33 mouse cellular contexts compared by ENCODE assay signal in genomic region chr2:25842161-25842560, GRCm38 (mm10). TPM values are rescaled to one million over a fixed set of nuclear protein-coding genes. Genes with fewer than 3 reads are reported as not detected.
A peak's percentile ranks its signal among the peaks of the same experiment; 100 is the strongest.
DNase-seq lines count a peak whose midpoint lies in the region; ATAC-seq and TF ChIP-seq lines count a peak whose summit lies in the region.
"Had no signal": no experiment of that assay in that cellular context is flagged by ENCODE, and none has a peak within 500 bp of the region (broad histone marks: within the 10 kb centered on the region; RNA-seq: fewer than 3 reads in every experiment).

No protein-coding gene starts in this region.

- TF ChIP-seq CTCF in forebrain, postnatal 0 days (IDR thresholded peaks at IDR 0.05; ENCODE audit: low read depth), result no peak

- H3K4me3 ChIP-seq in forebrain, embryonic 15.5 days, result no peak overlapping the region
- H3K4me3 ChIP-seq in forebrain, postnatal 0 days (ENCODE audit: low read depth, low read length), result no peak overlapping the region
- no peak overlapping the region for H3K4me3 ChIP-seq in myocyte
- H3K4me3 ChIP-seq in hindbrain, embryonic 14.5 days (replicated peaks; ENCODE audit: low read length), result no peak overlapping the region
- H3K4me3 ChIP-seq in hindbrain, embryonic 10.5 days, result no peak overlapping the region
- H3K4me3 ChIP-seq: heart, embryonic 13.5 days; hindbrain, embryonic 12.5 days; kidney, embryonic 15.5 days; limb, embryonic 15.5 days; neural tube, embryonic 13.5 days had no signal

- no peaks in the 10 kb centered on the region for H3K9me3 ChIP-seq in forebrain, embryonic 15.5 days
- no peaks in the 10 kb centered on the region for H3K9me3 ChIP-seq in forebrain, postnatal 0 days (ENCODE audit: low read length)
- H3K9me3 ChIP-seq in hindbrain, embryonic 14.5 days (ENCODE audit: control insufficient read depth, low read length), result no peaks in the 10 kb centered on the region
- no peaks in the 10 kb centered on the region for H3K9me3 ChIP-seq in hindbrain, embryonic 10.5 days
- H3K9me3 ChIP-seq: heart, embryonic 13.5 days; hindbrain, embryonic 12.5 days; kidney, embryonic 15.5 days; limb, embryonic 15.5 days; neural tube, embryonic 13.5 days had no signal

- intact Hi-C loops in left cerebral cortex, postnatal 36 days (cut with DNase I), result loop anchor here (5.0 kb wide), 1 partner anchor 135 kb away; the partner anchor contains the start of gene Bmyc

- peaks cover 12% of the 10 kb centered on the region for H3K4me1 ChIP-seq in forebrain, embryonic 15.5 days
- H3K4me1 ChIP-seq in forebrain, postnatal 0 days (ENCODE audit: insufficient read depth), result no peaks in the 10 kb centered on the region
- no peaks in the 10 kb centered on the region for H3K4me1 ChIP-seq in hindbrain, embryonic 14.5 days (replicated peaks; ENCODE audit: control insufficient read depth, insufficient read depth, low read length)
- no peaks in the 10 kb centered on the region; the same call in 1 of the 2 replicates for H3K4me1 ChIP-seq in hindbrain, embryonic 10.5 days (replicated peaks)
- H3K4me1 ChIP-seq: heart, embryonic 13.5 days; hindbrain, embryonic 12.5 days; neural tube, embryonic 13.5 days had no signal

- WGBS in forebrain, embryonic 15.5 days, result 86% methylated on average over 4 of the region's 4 CpGs
- WGBS in forebrain, postnatal 0 days, result 67% methylated on average over 4 of the region's 4 CpGs
- WGBS in hindbrain, embryonic 14.5 days, result 71% methylated on average over 4 of the region's 4 CpGs
- 71% methylated on average over 4 of the region's 4 CpGs for WGBS in hindbrain, embryonic 10.5 days

- no peak overlapping the region for H3K4me2 ChIP-seq in forebrain, embryonic 15.5 days (replicated peaks)
- no peak overlapping the region for H3K4me2 ChIP-seq in forebrain, postnatal 0 days (ENCODE audit: low read depth)
- H3K4me2 ChIP-seq in myocyte (ENCODE audit: low read depth), result no peak overlapping the region
- no peak overlapping the region for H3K4me2 ChIP-seq in hindbrain, embryonic 14.5 days (replicated peaks)
- H3K4me2 ChIP-seq: heart, embryonic 13.5 days; hindbrain, embryonic 12.5 days; kidney, embryonic 15.5 days; limb, embryonic 15.5 days; lung, embryonic 14.5 days; neural tube, embryonic 13.5 days had no signal

- TF ChIP-seq POLR2A in myocyte (IDR thresholded peaks at IDR 0.05; ENCODE audit: insufficient read length, low read depth), result no peak

- H3ac ChIP-seq in myocyte (ENCODE audit: control insufficient read depth, insufficient read length), result no peak overlapping the region

- no peaks in the 10 kb centered on the region for H3K27me3 ChIP-seq in forebrain, embryonic 15.5 days
- H3K27me3 ChIP-seq in forebrain, postnatal 0 days (ENCODE audit: insufficient read depth, low read length), result no peaks in the 10 kb centered on the region
- peaks cover 10% of the 10 kb centered on the region for H3K27me3 ChIP-seq in myocyte (ENCODE audit: control insufficient read depth, insufficient read depth, insufficient read length)
- no peaks in the 10 kb centered on the region for H3K27me3 ChIP-seq in hindbrain, embryonic 14.5 days (ENCODE audit: control insufficient read depth, insufficient read depth, low read length)
- no peaks in the 10 kb centered on the region for H3K27me3 ChIP-seq in hindbrain, embryonic 10.5 days (ENCODE audit: insufficient read depth, poor library complexity, severe bottlenecking)
- H3K27me3 ChIP-seq: hindbrain, embryonic 12.5 days; kidney, embryonic 15.5 days; neural tube, embryonic 13.5 days had no signal

- H3K79me2 ChIP-seq in myocyte (ENCODE audit: control insufficient read depth, insufficient read depth), result no peaks in the 10 kb centered on the region

- no peak for DNase-seq in forebrain, postnatal 0 days
- DNase-seq in left cerebral cortex, postnatal 36 days (ENCODE audit: low spot score in 2 of 2), result peak; percentile 19 to 23
- DNase-seq in left cerebral cortex, adult 11 months (ENCODE audit: low spot score), result no peak
- peak; percentile 62 for DNase-seq in Muller cell, postnatal 12 days (ENCODE audit: inconsistent ontology term)
- DNase-seq in hindbrain, embryonic 14.5 days (ENCODE audit: low spot score), result no peak
- no peak for DNase-seq in hindbrain, embryonic 10.5 days (ENCODE audit: low spot score)
- DNase-seq: cerebellum, adult 11-12 months; cerebellum, postnatal 10 days; gastrocnemius, postnatal 10 days; heart, postnatal 14 days; kidney, adult 11 months; kidney, postnatal 36 days; lung, embryonic 14.5 days; lung, postnatal 36 days; midbrain, embryonic 14.5 days; spleen, adult 18-20 months; thymus, postnatal 14 days had no signal

- H3K9ac ChIP-seq in forebrain, embryonic 15.5 days (replicated peaks), result no peak overlapping the region
- H3K9ac ChIP-seq in forebrain, postnatal 0 days, result no peak overlapping the region
- H3K9ac ChIP-seq in hindbrain, embryonic 14.5 days, result no peak overlapping the region
- H3K9ac ChIP-seq: heart, embryonic 13.5 days; hindbrain, embryonic 12.5 days; kidney, embryonic 15.5 days; limb, embryonic 15.5 days; liver, embryonic 14.5 days; lung, embryonic 14.5 days; neural tube, embryonic 13.5 days had no signal

- 0 out of 2 replicates have a peak overlapping the region, but pooled peaks have one; percentile 6 for H3K27ac ChIP-seq in forebrain, embryonic 15.5 days (replicated peaks)
- H3K27ac ChIP-seq in forebrain, postnatal 0 days (ENCODE audit: low read depth, low read length), result no peak overlapping the region
- no peak overlapping the region for H3K27ac ChIP-seq in hindbrain, embryonic 14.5 days
- no peak overlapping the region for H3K27ac ChIP-seq in hindbrain, embryonic 10.5 days
- H3K27ac ChIP-seq: heart, embryonic 13.5 days; hindbrain, embryonic 12.5 days; kidney, embryonic 15.5 days; limb, embryonic 15.5 days; liver, embryonic 14.5 days; neural tube, embryonic 13.5 days had no signal

- ATAC-seq in forebrain, embryonic 15.5 days (replicated peaks), result no peak
- no peak for ATAC-seq in forebrain, postnatal 0 days
- ATAC-seq in hindbrain, embryonic 14.5 days (ENCODE audit: low FRiP score), result no peak

- no peaks in the 10 kb centered on the region for H3K36me3 ChIP-seq in forebrain, embryonic 15.5 days
- no peaks in the 10 kb centered on the region for H3K36me3 ChIP-seq in forebrain, postnatal 0 days (ENCODE audit: insufficient read depth)
- H3K36me3 ChIP-seq in myocyte (ENCODE audit: control insufficient read depth, insufficient read depth), result no peaks in the 10 kb centered on the region
- no peaks in the 10 kb centered on the region for H3K36me3 ChIP-seq in hindbrain, embryonic 14.5 days (replicated peaks; ENCODE audit: control insufficient read depth, insufficient read depth)
- no peaks in the 10 kb centered on the region for H3K36me3 ChIP-seq in hindbrain, embryonic 10.5 days
- H3K36me3 ChIP-seq: heart, embryonic 13.5 days; hindbrain, embryonic 12.5 days; kidney, embryonic 15.5 days; limb, embryonic 15.5 days; neural tube, embryonic 13.5 days had no signal

TF ChIP-seq in myocyte, 11 proteins besides CTCF, POLR2A, EP300 and RAD21:
- TF ChIP-seq TCF3 (IDR thresholded peaks at IDR 0.05; ENCODE audit: insufficient read length, low read depth), result no peak
- no peak for TF ChIP-seq POLR2AphosphoS2 (IDR thresholded peaks at IDR 0.05; ENCODE audit: insufficient read length, low read depth)
- no peak for TF ChIP-seq REST (IDR thresholded peaks at IDR 0.05; ENCODE audit: insufficient read depth, insufficient read length)
- TF ChIP-seq MYOD1 (IDR thresholded peaks at IDR 0.05; ENCODE audit: control insufficient read depth in 1 of 3, insufficient read length in 2 of 3, low read depth in 2 of 3), result peak in 2 of 3 experiments; percentile 51 to 59
- no peak for TF ChIP-seq MYOG (IDR thresholded peaks at IDR 0.05; ENCODE audit: control insufficient read depth in 1 of 3, insufficient read depth in 1 of 3, insufficient read length in 2 of 3, low read depth in 2 of 3)

RNA-seq across cellular contexts. Expression of gene Sohlh1, which starts 4.9 kb away (rescaled TPM):
- not detected in 2 replicates for polyA plus RNA-seq in forebrain, embryonic 15.5 days (2015; fragmentation: Nextera tagmentation; extraction: Ambion mirVana)
- total RNA-seq in forebrain, postnatal 0 days (2014; rRNA removed), result not detected in 2 replicates
- not detected in 2 replicates for polyA plus RNA-seq in forebrain, postnatal 0 days (2015; fragmentation: Nextera tagmentation; extraction: Ambion mirVana)
- not detected for total RNA-seq in left cerebral cortex, postnatal 36 days (2021)
- not detected for polyA plus RNA-seq in myocyte (2012; fragmentation: generic; extraction: Trizol)
- polyA plus RNA-seq in hindbrain, embryonic 14.5 days (2014; fragmentation: Nextera tagmentation; extraction: Ambion mirVana), result not detected in 2 replicates
- polyA plus RNA-seq in hindbrain, embryonic 10.5 days (2016; fragmentation: Nextera tagmentation; extraction: Ambion mirVana), result not detected in 2 replicates
- total RNA-seq: adrenal gland, adult 18-20 months; gastrocnemius, postnatal 10 days; granulocyte monocyte progenitor cell, adult 5-6 weeks; heart, postnatal 14 days; left cerebral cortex, postnatal 25 days; megakaryocyte-erythroid progenitor cell, adult 5-6 weeks had no signal
- polyA plus RNA-seq: cortical plate, adult 2 months; embryonic facial prominence, embryonic 11.5 days; forebrain, embryonic 11.5 days; heart, embryonic 13.5 days; hindbrain, embryonic 12.5 days; kidney, embryonic 15.5 days; limb, embryonic 15.5 days; liver, embryonic 14.5 days; lung, embryonic 14.5 days; midbrain, embryonic 14.5 days; neural tube, embryonic 13.5 days had no signal

RNA-seq across cellular contexts. Expression of gene Lcn9, which starts 19.2 kb away (rescaled TPM):
- not detected in 2 replicates for polyA plus RNA-seq in forebrain, embryonic 15.5 days (2015; fragmentation: Nextera tagmentation; extraction: Ambion mirVana)
- total RNA-seq in forebrain, postnatal 0 days (2014; rRNA removed), result not detected in 2 replicates
- polyA plus RNA-seq in forebrain, postnatal 0 days (2015; fragmentation: Nextera tagmentation; extraction: Ambion mirVana), result not detected in 2 replicates
- total RNA-seq in left cerebral cortex, postnatal 36 days (2021), result not detected
- not detected for polyA plus RNA-seq in myocyte (2012; fragmentation: generic; extraction: Trizol)
- not detected in 2 replicates for polyA plus RNA-seq in hindbrain, embryonic 14.5 days (2014; fragmentation: Nextera tagmentation; extraction: Ambion mirVana)
- not detected in 2 replicates for polyA plus RNA-seq in hindbrain, embryonic 10.5 days (2016; fragmentation: Nextera tagmentation; extraction: Ambion mirVana)
- total RNA-seq: adrenal gland, adult 18-20 months; gastrocnemius, postnatal 10 days; granulocyte monocyte progenitor cell, adult 5-6 weeks; heart, postnatal 14 days; left cerebral cortex, postnatal 25 days; megakaryocyte-erythroid progenitor cell, adult 5-6 weeks had no signal
- polyA plus RNA-seq: cortical plate, adult 2 months; embryonic facial prominence, embryonic 11.5 days; forebrain, embryonic 11.5 days; heart, embryonic 13.5 days; hindbrain, embryonic 12.5 days; kidney, embryonic 15.5 days; limb, embryonic 15.5 days; liver, embryonic 14.5 days; lung, embryonic 14.5 days; midbrain, embryonic 14.5 days; neural tube, embryonic 13.5 days; testis, adult 2 months had no signal

RNA-seq across cellular contexts. Expression of gene Kcnt1, which starts 21.4 kb away (rescaled TPM):
- 6.2 and 7.7 TPM in 2 replicates for polyA plus RNA-seq in forebrain, embryonic 15.5 days (2015; fragmentation: Nextera tagmentation; extraction: Ambion mirVana)
- 27.1 and 35.6 TPM in 2 replicates for total RNA-seq in forebrain, postnatal 0 days (2014; rRNA removed)
- 8.1 and 11.2 TPM in 2 replicates for polyA plus RNA-seq in forebrain, postnatal 0 days (2015; fragmentation: Nextera tagmentation; extraction: Ambion mirVana)
- total RNA-seq in left cerebral cortex, postnatal 36 days (2021), result 100 to 1,000 TPM; 100 to 155 TPM
- polyA plus RNA-seq in myocyte (2012; fragmentation: generic; extraction: Trizol), result not detected
- 20.4 and 20.6 TPM in 2 replicates for polyA plus RNA-seq in hindbrain, embryonic 14.5 days (2014; fragmentation: Nextera tagmentation; extraction: Ambion mirVana)
- 0.45 and 1.0 TPM in 2 replicates for polyA plus RNA-seq in hindbrain, embryonic 10.5 days (2016; fragmentation: Nextera tagmentation; extraction: Ambion mirVana)
- total RNA-seq: granulocyte monocyte progenitor cell, adult 5-6 weeks; megakaryocyte-erythroid progenitor cell, adult 5-6 weeks had no signal

RNA-seq across cellular contexts. Expression of gene Glt6d1, which starts 26.5 kb away (rescaled TPM):
- not detected in 2 replicates for polyA plus RNA-seq in forebrain, embryonic 15.5 days (2015; fragmentation: Nextera tagmentation; extraction: Ambion mirVana)
- total RNA-seq in forebrain, postnatal 0 days (2014; rRNA removed), result not detected in 2 replicates
- not detected in 2 replicates for polyA plus RNA-seq in forebrain, postnatal 0 days (2015; fragmentation: Nextera tagmentation; extraction: Ambion mirVana)
- not detected for total RNA-seq in left cerebral cortex, postnatal 36 days (2021)
- not detected for polyA plus RNA-seq in myocyte (2012; fragmentation: generic; extraction: Trizol)
- not detected in 2 replicates for polyA plus RNA-seq in hindbrain, embryonic 14.5 days (2014; fragmentation: Nextera tagmentation; extraction: Ambion mirVana)
- polyA plus RNA-seq in hindbrain, embryonic 10.5 days (2016; fragmentation: Nextera tagmentation; extraction: Ambion mirVana), result not detected in 2 replicates
- total RNA-seq: adrenal gland, adult 18-20 months; gastrocnemius, postnatal 10 days; granulocyte monocyte progenitor cell, adult 5-6 weeks; heart, postnatal 14 days; left cerebral cortex, postnatal 25 days; megakaryocyte-erythroid progenitor cell, adult 5-6 weeks had no signal
- polyA plus RNA-seq: cortical plate, adult 2 months; embryonic facial prominence, embryonic 11.5 days; forebrain, embryonic 11.5 days; heart, embryonic 13.5 days; hindbrain, embryonic 12.5 days; kidney, embryonic 15.5 days; limb, embryonic 15.5 days; liver, embryonic 14.5 days; lung, embryonic 14.5 days; midbrain, embryonic 14.5 days; neural tube, embryonic 13.5 days had no signal

Comparison
In these comparisons a context has a peak if more than half of its experiments do, and no peak if none do; other contexts are left out.
1. DNase-seq: peak in left cerebral cortex, postnatal 36 days (2 of 2) and Muller cell, postnatal 12 days (single experiment); none in forebrain, postnatal 0 days (single experiment), left cerebral cortex, adult 11 months (single experiment), hindbrain, embryonic 14.5 days (single experiment) and hindbrain, embryonic 10.5 days (single experiment).